Mouse (Mus musculus) ES-E14 (cell line): ENCODE results near the gene Spata21.

ENCODE experiments used
- CHD2 ChIP-seq: IDR thresholded peaks from 2 replicates; pipeline ENCODE4 v1.6.1; 2014; ENCODE audit warnings: mild to moderate bottlenecking, low read depth, low read length, inconsistent platforms
- ZC3H11A ChIP-seq: IDR thresholded peaks from 2 replicates; pipeline ENCODE4 v1.6.1; 2012; ENCODE audit warnings: low read depth, mild to moderate bottlenecking, inconsistent platforms, low read length, borderline replicate concordance

DNA sequence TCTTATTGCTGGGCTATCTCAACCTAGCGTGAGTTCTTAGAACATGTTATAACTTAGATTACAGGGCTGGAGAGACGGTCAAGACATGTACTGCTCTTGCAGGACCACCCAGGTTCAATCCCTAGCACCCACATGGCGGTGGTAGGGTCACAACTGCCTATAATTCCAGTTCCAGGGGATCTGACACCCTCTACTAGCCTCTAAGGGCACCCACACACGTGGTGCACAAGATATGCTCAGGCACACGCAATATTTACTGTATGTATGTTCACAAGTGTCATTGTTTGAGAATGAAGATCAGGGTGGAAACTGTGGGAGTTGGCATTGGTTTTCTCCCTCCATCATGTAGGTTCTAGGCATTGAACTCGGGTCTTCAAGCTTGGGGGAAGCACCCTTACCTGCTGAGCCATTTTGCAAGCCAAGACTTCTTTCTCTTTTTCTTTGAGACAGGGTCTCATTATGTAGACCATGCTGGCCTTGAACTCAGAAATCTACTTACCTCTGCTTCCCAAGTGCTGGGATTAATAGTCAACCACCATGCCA, 58.4 kb downstream of the Spata21 start:
- TF ChIP-seq ZC3H11A (no peak), CHD2 (no peak)
